ENCODE assay signal across 8 mouse cellular contexts in genomic region chr13:17992697-17993514, GRCm38 (mm10). TPM values are rescaled to one million over a fixed set of nuclear protein-coding genes. Genes with fewer than 3 reads are reported as not detected.
A peak's percentile ranks its signal among the peaks of the same experiment; 100 is the strongest.
DNase-seq lines count a peak whose midpoint lies in the region; ATAC-seq lines count a peak whose summit lies in the region.

TSS of gene Yae1d1 (minus strand) at chr13:17993349.

- H3K9me3 ChIP-seq in intestine, embryonic 14.5 days (ENCODE audit: control insufficient read depth, low read length): no peaks in the 10 kb centered on the region

- peak; percentile 99 for ATAC-seq in intestine, embryonic 14.5 days (replicated peaks; ENCODE audit: low FRiP score, low TSS enrichment, low read depth)

- H3K27me3 ChIP-seq in intestine, embryonic 14.5 days (replicated peaks; ENCODE audit: control insufficient read depth, insufficient read depth, low read length): no peaks in the 10 kb centered on the region

- H3K4me2 ChIP-seq in intestine, embryonic 14.5 days (ENCODE audit: low read length): peak within 1 kb of the TSS; percentile 88

- under 1% methylated on average over 54 of the region's 54 CpGs for WGBS in intestine, embryonic 14.5 days

- peak within 1 kb of the TSS; percentile 89 for H3K9ac ChIP-seq in intestine, embryonic 14.5 days (ENCODE audit: low read length)

- H3K4me3 ChIP-seq in intestine, embryonic 14.5 days (ENCODE audit: low read depth, low read length): peak within 1 kb of the TSS; percentile 87

- peak; percentile 94 to 96 for DNase-seq in adrenal gland, adult 18-20 months (ENCODE audit: low spot score in 2 of 2)
- DNase-seq in embryo, embryonic 11 days: peak; percentile 95
- peak; percentile 86 for DNase-seq in gastrocnemius, postnatal 25 days
- peak; percentile 98 for DNase-seq in intestine, embryonic 14.5 days (ENCODE audit: low spot score)
- peak; percentile 90 to 91 for DNase-seq in left cerebral cortex, postnatal 14 days (ENCODE audit: low spot score in 2 of 2)
- peak; percentile 90 for DNase-seq in mesoderm, embryonic 11.5 days (ENCODE audit: low read depth, low spot score)
- peak; percentile 80 to 81 for DNase-seq in right cerebral cortex, postnatal 36 days (ENCODE audit: low spot score in 2 of 2)
- DNase-seq in yolk sac, embryonic 10.5 days (ENCODE audit: low spot score): peak; percentile 90

- peaks cover 5% of the 10 kb centered on the region for H3K36me3 ChIP-seq in intestine, embryonic 14.5 days (ENCODE audit: control insufficient read depth, insufficient read depth, low read length)

- H3K27ac ChIP-seq in intestine, embryonic 14.5 days (ENCODE audit: low read depth): peak within 1 kb of the TSS; percentile 84

- H3K4me1 ChIP-seq in intestine, embryonic 14.5 days (replicated peaks; ENCODE audit: control insufficient read depth, insufficient read depth, low read length): 0 out of 2 replicates have a peak, but pooled peaks cover 3% of the 10 kb centered on the region

- intact Hi-C loops in left cerebral cortex, postnatal 14 days (cut with DNase I): loop anchor here (5.0 kb wide), 1 partner anchor 51 kb away; the partner anchor contains the start of gene Rala

RNA-seq across cellular contexts. Expression of gene Yae1d1, which starts in this region (rescaled TPM):
- 10 to 100 TPM; 26.2 to 27.2 TPM for total RNA-seq in adrenal gland, adult 18-20 months (2021)
- 10 to 100 TPM; 12.4 to 14.5 TPM for total RNA-seq in gastrocnemius, postnatal 25 days (2021)
- polyA plus RNA-seq in intestine, embryonic 14.5 days (2014; fragmentation: Nextera tagmentation; extraction: Ambion mirVana): 65.6 and 72.8 TPM in 2 replicates
- total RNA-seq in left cerebral cortex, postnatal 14 days (2021): 10 to 100 TPM; 28.5 TPM

Comparison
In these comparisons a context has a peak if more than half of its experiments do, and no peak if none do; other contexts are left out.
1. Peak in every context shown above with its lines: DNase-seq, ATAC-seq, H3K4me3 ChIP-seq and H3K27ac ChIP-seq.